Mouse (Mus musculus): ENCODE results near the gene Slc30a5.
A peak's percentile ranks its signal among the peaks of the same experiment; 100 is the strongest.
"Not testable (repeated sequence)": the region's sequence is repeated elsewhere in the genome, so short reads cannot be mapped to it uniquely, and the experiment has no call there.

The Slc30a5 gene

GRCm38 (mm10) chr13:100843016-100843725, 9.9 kb upstream of the Slc30a5 start:
- DNase-seq (ENCODE audit: low read depth in 1 of 2, low spot score in 2 of 2), result no peak

GRCm38 (mm10) chr13:100841741-100842140, 8.5 kb upstream of the Slc30a5 start:
- DNase-seq (ENCODE audit: low read depth in 1 of 2, low spot score in 2 of 2), result no peak

- no peak for DNase-seq (ENCODE audit: low read depth in 1 of 2, low spot score in 2 of 2)
Measured at GRCm38 (mm10) chr13:100834777-100835176, 1.6 kb upstream of the Slc30a5 start.

- no peak for DNase-seq (ENCODE audit: low read depth in 1 of 2, low spot score in 2 of 2)
Measured at GRCm38 (mm10) chr13:100833640-100834002, 394 bp upstream of the Slc30a5 start.

- no peak for DNase-seq (ENCODE audit: low read depth in 1 of 2, low spot score in 2 of 2)
Measured at GRCm38 (mm10) chr13:100832188-100832587, 1.0 kb downstream of the Slc30a5 start.

GRCm38 (mm10) chr13:100831123-100831522, 2.1 kb downstream of the Slc30a5 start:
- no peak for DNase-seq (ENCODE audit: low read depth in 1 of 2, low spot score in 2 of 2)

- no peak for DNase-seq (ENCODE audit: low read depth in 1 of 2, low spot score in 2 of 2)
Measured at GRCm38 (mm10) chr13:100825627-100826410, 7.4 kb downstream of the Slc30a5 start.

- DNase-seq (ENCODE audit: low read depth in 1 of 2, low spot score in 2 of 2), result no peak
Measured at GRCm38 (mm10) chr13:100824916-100825315, 8.3 kb downstream of the Slc30a5 start.

- no peak for DNase-seq (ENCODE audit: low read depth in 1 of 2, low spot score in 2 of 2)
Measured at GRCm38 (mm10) chr13:100824306-100824705, 8.9 kb downstream of the Slc30a5 start.

- DNase-seq (ENCODE audit: low read depth in 1 of 2, low spot score in 2 of 2), result no peak
Measured at GRCm38 (mm10) chr13:100823863-100824262, 9.4 kb downstream of the Slc30a5 start.

GRCm38 (mm10) chr13:100814451-100814850, 18.8 kb downstream of the Slc30a5 start:
- no peak for DNase-seq (ENCODE audit: low read depth in 1 of 2, low spot score in 2 of 2)

- DNase-seq (ENCODE audit: low read depth in 1 of 2, low spot score in 2 of 2), result no peak
Measured at GRCm38 (mm10) chr13:100805776-100806175, 27.5 kb downstream of the Slc30a5 start.

- no peak for DNase-seq (ENCODE audit: low read depth in 1 of 2, low spot score in 2 of 2)
Measured at GRCm38 (mm10) chr13:100797171-100797570, 36.1 kb downstream of the Slc30a5 start.

GRCm38 (mm10) chr13:100789083-100789482, 44.1 kb downstream of the Slc30a5 start:
- no peak for DNase-seq (ENCODE audit: low read depth in 1 of 2, low spot score in 2 of 2)

- not testable (repeated sequence) for DNase-seq (ENCODE audit: low read depth in 1 of 2, low spot score in 2 of 2)
Measured at GRCm38 (mm10) chr13:100788057-100788456, 45.2 kb downstream of the Slc30a5 start.

- no peak for DNase-seq (ENCODE audit: low read depth in 1 of 2, low spot score in 2 of 2)
Measured at GRCm38 (mm10) chr13:100787316-100788010, 45.8 kb downstream of the Slc30a5 start.

- peak; percentile 60 to 80 for DNase-seq (ENCODE audit: low read depth in 1 of 2, low spot score in 2 of 2)
Measured at GRCm38 (mm10) chr13:100786414-100786867, 46.8 kb downstream of the Slc30a5 start, which contains the start of gene Ccnb1. Gene Ccnb1, minus strand, starts transcription at chr13:100786570.

GRCm38 (mm10) chr13:100785806-100786413, 47.3 kb downstream of the Slc30a5 start:
- DNase-seq (ENCODE audit: low read depth in 1 of 2, low spot score in 2 of 2), result no peak

GRCm38 (mm10) chr13:100777491-100777890, 55.7 kb downstream of the Slc30a5 start:
- DNase-seq (ENCODE audit: low read depth in 1 of 2, low spot score in 2 of 2), result no peak

GRCm38 (mm10) chr13:100776710-100777109, 56.5 kb downstream of the Slc30a5 start:
- DNase-seq (ENCODE audit: low read depth in 1 of 2, low spot score in 2 of 2), result no peak

GRCm38 (mm10) chr13:100776056-100776419, 57.2 kb downstream of the Slc30a5 start:
- no peak for DNase-seq (ENCODE audit: low read depth in 1 of 2, low spot score in 2 of 2)

All from monocyte, adult 2 months (primary cell).